25 mouse cellular contexts compared by ENCODE assay signal in the genomic region with DNA sequence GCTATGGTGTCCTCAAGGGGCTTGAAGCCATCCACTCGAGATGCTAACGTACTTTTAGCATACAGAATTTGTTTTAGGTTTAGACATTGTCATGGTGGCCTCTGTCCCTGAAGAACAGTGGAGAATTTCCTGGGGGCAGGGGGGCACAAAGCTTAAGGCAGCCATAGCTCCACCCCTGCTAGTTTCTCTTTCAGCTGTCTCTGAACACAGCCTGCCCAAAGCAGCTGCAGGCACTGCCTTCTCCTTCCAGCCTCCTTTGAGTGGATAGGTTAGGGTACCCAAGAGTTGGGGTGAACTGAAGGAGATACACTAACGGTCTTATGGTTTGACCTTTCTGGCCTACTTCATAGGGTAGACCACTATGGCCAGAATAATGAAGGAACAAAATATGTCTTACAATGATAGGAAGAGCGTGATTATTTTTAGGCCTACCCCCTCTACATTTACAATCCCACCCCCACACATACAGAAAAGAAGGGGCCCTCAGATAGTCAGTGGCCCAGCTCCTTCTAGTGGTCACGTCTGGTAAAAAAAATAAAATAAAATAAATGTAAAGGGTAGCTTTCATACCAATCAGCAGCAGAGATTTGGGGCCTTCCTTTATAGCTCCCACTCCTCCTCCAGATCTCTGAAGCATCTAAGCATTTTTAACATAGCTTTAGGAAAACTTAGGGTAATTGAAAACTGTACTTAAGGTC. TPM values are rescaled to one million over a fixed set of nuclear protein-coding genes. Genes with fewer than 3 reads are reported as not detected.
DNase-seq lines count a peak whose midpoint lies in the region; ATAC-seq and TF ChIP-seq lines count a peak whose summit lies in the region.
"Had no signal": no experiment of that assay in that cellular context is flagged by ENCODE, and none has a peak within 500 bp of the region (broad histone marks: within the 10 kb centered on the region; RNA-seq: fewer than 3 reads in every experiment).

No protein-coding gene starts in this region.

- peaks cover 4% of the 10 kb centered on the region; the same call in 1 of the 2 replicates for H3K27me3 ChIP-seq in forebrain, embryonic 12.5 days
- no peaks in the 10 kb centered on the region for H3K27me3 ChIP-seq in forebrain, embryonic 15.5 days
- peaks cover 46% of the 10 kb centered on the region for H3K27me3 ChIP-seq in intestine, postnatal 0 days (replicated peaks; ENCODE audit: control insufficient read depth, insufficient read depth, low read length)
- H3K27me3 ChIP-seq in intestine, embryonic 15.5 days (replicated peaks): peaks cover 27% of the 10 kb centered on the region
- peaks cover 90% of the 10 kb centered on the region for H3K27me3 ChIP-seq in megakaryocyte, embryonic 14.5 days (replicated peaks)
- H3K27me3 ChIP-seq: neural tube, embryonic 15.5 days had no signal

- peaks cover 70% of the 10 kb centered on the region for H3K4me1 ChIP-seq in forebrain, embryonic 12.5 days
- peaks cover 66% of the 10 kb centered on the region for H3K4me1 ChIP-seq in forebrain, embryonic 15.5 days
- H3K4me1 ChIP-seq in intestine, postnatal 0 days (replicated peaks; ENCODE audit: control insufficient read depth, insufficient read depth, low read length): peaks cover 8% of the 10 kb centered on the region; the same call in 1 of the 2 replicates
- H3K4me1 ChIP-seq in intestine, embryonic 15.5 days (replicated peaks): peaks cover 36% of the 10 kb centered on the region
- H3K4me1 ChIP-seq in megakaryocyte, embryonic 14.5 days: peaks cover 71% of the 10 kb centered on the region

- 0 out of 2 replicates have a peak overlapping the region, but pooled peaks have one; percentile 12 for H3K9ac ChIP-seq in forebrain, embryonic 12.5 days
- no peak overlapping the region for H3K9ac ChIP-seq in forebrain, embryonic 15.5 days (replicated peaks)
- H3K9ac ChIP-seq in intestine, postnatal 0 days (ENCODE audit: low read depth, low read length): no peak overlapping the region
- H3K9ac ChIP-seq in intestine, embryonic 15.5 days: no peak overlapping the region
- H3K9ac ChIP-seq: embryonic facial prominence, embryonic 13.5 days; kidney, embryonic 15.5 days; limb, embryonic 12.5 days; liver, postnatal 0 days; neural tube, embryonic 15.5 days had no signal

- no peak overlapping the region for H3K4me2 ChIP-seq in forebrain, embryonic 12.5 days
- no peak overlapping the region for H3K4me2 ChIP-seq in forebrain, embryonic 15.5 days (replicated peaks)
- H3K4me2 ChIP-seq in intestine, postnatal 0 days (replicated peaks; ENCODE audit: low read depth): no peak overlapping the region
- H3K4me2 ChIP-seq in intestine, embryonic 15.5 days (replicated peaks): no peak overlapping the region
- H3K4me2 ChIP-seq: embryonic facial prominence, embryonic 13.5 days; kidney, embryonic 15.5 days; limb, embryonic 12.5 days; liver, embryonic 11.5 days; neural tube, embryonic 15.5 days had no signal

- no peak overlapping the region for H3K27ac ChIP-seq in forebrain, embryonic 12.5 days
- H3K27ac ChIP-seq in forebrain, embryonic 15.5 days (replicated peaks): no peak overlapping the region
- H3K27ac ChIP-seq in intestine, postnatal 0 days (ENCODE audit: low read depth, low read length): no peak overlapping the region
- no peak overlapping the region for H3K27ac ChIP-seq in intestine, embryonic 15.5 days
- H3K27ac ChIP-seq: embryonic facial prominence, embryonic 13.5 days; kidney, embryonic 15.5 days; limb, embryonic 12.5 days; neural tube, embryonic 15.5 days had no signal

- no peaks in the 10 kb centered on the region for H3K9me3 ChIP-seq in forebrain, embryonic 12.5 days
- H3K9me3 ChIP-seq in forebrain, embryonic 15.5 days: no peaks in the 10 kb centered on the region
- no peaks in the 10 kb centered on the region for H3K9me3 ChIP-seq in intestine, postnatal 0 days (ENCODE audit: control insufficient read depth)
- H3K9me3 ChIP-seq in intestine, embryonic 15.5 days: no peaks in the 10 kb centered on the region
- no peaks in the 10 kb centered on the region for H3K9me3 ChIP-seq in megakaryocyte, embryonic 14.5 days
- H3K9me3 ChIP-seq: embryonic facial prominence, embryonic 13.5 days; heart, embryonic 10.5 days; kidney, embryonic 15.5 days; limb, embryonic 12.5 days; neural tube, embryonic 15.5 days had no signal

- peak; percentile 27; the same call in 1 of the 2 replicates for TF ChIP-seq CTCF in intestine, postnatal 0 days (IDR thresholded peaks at IDR 0.05; ENCODE audit: low read depth)

- ATAC-seq in forebrain, embryonic 12.5 days (ENCODE audit: low FRiP score): no peak
- ATAC-seq in forebrain, embryonic 15.5 days (replicated peaks): no peak
- ATAC-seq in intestine, postnatal 0 days: no peak
- no peak for ATAC-seq in intestine, embryonic 15.5 days
- ATAC-seq in megakaryocyte, adult 5-6 weeks (ENCODE audit: poor library complexity, severe bottlenecking): no peak
- ATAC-seq: CD4-positive, CD25-positive, alpha-beta regulatory T cell, adult 4 months; hindbrain, embryonic 16.5 days; liver, postnatal 0 days; midbrain, embryonic 16.5 days had no signal

- no peak for DNase-seq in frontal cortex, postnatal 25 days (ENCODE audit: low spot score in 2 of 2)
- DNase-seq: adrenal gland, adult 2 months; cerebellum, adult 18-20 months; cerebellum, postnatal 36 days; embryo, embryonic 11 days; kidney, adult 11 months; liver, postnatal 0 days; lung, postnatal 36 days had no signal

- no peak overlapping the region for H3K4me3 ChIP-seq in forebrain, embryonic 12.5 days (replicated peaks)
- H3K4me3 ChIP-seq in forebrain, embryonic 15.5 days: no peak overlapping the region
- no peak overlapping the region for H3K4me3 ChIP-seq in intestine, postnatal 0 days (ENCODE audit: low read depth, low read length)
- no peak overlapping the region for H3K4me3 ChIP-seq in intestine, embryonic 15.5 days (replicated peaks)
- peak overlapping the region; percentile 12 for H3K4me3 ChIP-seq in megakaryocyte, embryonic 14.5 days (replicated peaks)
- H3K4me3 ChIP-seq: embryonic facial prominence, embryonic 13.5 days; erythroblast, embryonic 14.5 days; heart, embryonic 10.5 days; kidney, embryonic 15.5 days; limb, embryonic 12.5 days; neural tube, embryonic 15.5 days had no signal

- H3K36me3 ChIP-seq in forebrain, embryonic 12.5 days (replicated peaks): no peaks in the 10 kb centered on the region
- no peaks in the 10 kb centered on the region for H3K36me3 ChIP-seq in forebrain, embryonic 15.5 days
- no peaks in the 10 kb centered on the region for H3K36me3 ChIP-seq in intestine, postnatal 0 days (ENCODE audit: control insufficient read depth, insufficient read depth)
- H3K36me3 ChIP-seq in intestine, embryonic 15.5 days: no peaks in the 10 kb centered on the region
- H3K36me3 ChIP-seq in megakaryocyte, embryonic 14.5 days (replicated peaks; ENCODE audit: low read length): no peaks in the 10 kb centered on the region
- H3K36me3 ChIP-seq: embryonic facial prominence, embryonic 13.5 days; heart, embryonic 10.5 days; kidney, embryonic 15.5 days; limb, embryonic 12.5 days; neural tube, embryonic 15.5 days had no signal

- 75% methylated on average over 5 of the region's 5 CpGs for WGBS in forebrain, embryonic 12.5 days
- WGBS in forebrain, embryonic 15.5 days: 68% methylated on average over 5 of the region's 5 CpGs
- WGBS in intestine, postnatal 0 days: 73% methylated on average over 5 of the region's 5 CpGs
- WGBS in intestine, embryonic 15.5 days: 68% methylated on average over 5 of the region's 5 CpGs

RNA-seq across cellular contexts. Expression of a gene that starts 3.1 kb away (rescaled TPM):
- 9.3 and 12.7 TPM in 2 replicates for polyA plus RNA-seq in forebrain, embryonic 12.5 days (2016; fragmentation: Nextera tagmentation; extraction: Ambion mirVana)
- polyA plus RNA-seq in forebrain, embryonic 15.5 days (2015; fragmentation: Nextera tagmentation; extraction: Ambion mirVana): 9.4 and 13.9 TPM in 2 replicates
- polyA plus RNA-seq in intestine, postnatal 0 days (2015; fragmentation: Nextera tagmentation; extraction: Ambion mirVana): 1.0 and 1.3 TPM in 2 replicates
- 2.7 and 4.2 TPM in 2 replicates for polyA plus RNA-seq in intestine, embryonic 15.5 days (2015; fragmentation: Nextera tagmentation; extraction: Ambion mirVana)
- 1.6 and 11.4 TPM in 2 replicates for polyA plus RNA-seq in megakaryocyte, embryonic 14.5 days (2012; ENCODE audit: insufficient read depth, low replicate concordance)
- 0.96 TPM in 1 of 2 replicates, not detected in the other for total RNA-seq in megakaryocyte, adult 5-6 weeks (2015)
- 0.04 and 0.08 TPM in 2 replicates for total RNA-seq in megakaryocyte, adult 5-6 weeks (2017)
- total RNA-seq: hematopoietic stem cell, adult 5-6 weeks had no signal

RNA-seq across cellular contexts. Expression of a gene that starts 21.3 kb away (rescaled TPM):
- polyA plus RNA-seq in forebrain, embryonic 12.5 days (2016; fragmentation: Nextera tagmentation; extraction: Ambion mirVana): 216 and 229 TPM in 2 replicates
- polyA plus RNA-seq in forebrain, embryonic 15.5 days (2015; fragmentation: Nextera tagmentation; extraction: Ambion mirVana): 186 and 197 TPM in 2 replicates
- 5.8 and 6.6 TPM in 2 replicates for polyA plus RNA-seq in intestine, postnatal 0 days (2015; fragmentation: Nextera tagmentation; extraction: Ambion mirVana)
- 40.1 and 43.4 TPM in 2 replicates for polyA plus RNA-seq in intestine, embryonic 15.5 days (2015; fragmentation: Nextera tagmentation; extraction: Ambion mirVana)
- polyA plus RNA-seq in megakaryocyte, embryonic 14.5 days (2012; ENCODE audit: insufficient read depth, low replicate concordance): 8.6 TPM in 1 of 2 replicates, not detected in the other
- 8.3 and 10.3 TPM in 2 replicates for total RNA-seq in megakaryocyte, adult 5-6 weeks (2015)
- 4.6 and 7.9 TPM in 2 replicates for total RNA-seq in megakaryocyte, adult 5-6 weeks (2017)
